Mouse (Mus musculus) thymus, adult 2 months (tissue): ENCODE results near the gene Zmat5.

ENCODE experiments used
- CTCF ChIP-seq: fragments of 200-500 bp; IDR thresholded peaks from 2 replicates; pipeline ENCODE4 v1.5.1; 2012; ENCODE audit warnings: mild to moderate bottlenecking, control low read depth, low read length, moderate library complexity, borderline replicate concordance; ENCODE audit not compliant: control insufficient read depth, poor library complexity, insufficient read depth; ENCODE audit errors: extremely low read depth
- POLR2A ChIP-seq: fragments of 200-500 bp; IDR thresholded peaks from 2 replicates; pipeline ENCODE4 v1.6.1; 2012; ENCODE audit warnings: mild to moderate bottlenecking, low read length, control low read depth, moderate library complexity; ENCODE audit not compliant: control insufficient read depth, poor library complexity, insufficient read depth; ENCODE audit errors: extremely low read depth

DNA sequence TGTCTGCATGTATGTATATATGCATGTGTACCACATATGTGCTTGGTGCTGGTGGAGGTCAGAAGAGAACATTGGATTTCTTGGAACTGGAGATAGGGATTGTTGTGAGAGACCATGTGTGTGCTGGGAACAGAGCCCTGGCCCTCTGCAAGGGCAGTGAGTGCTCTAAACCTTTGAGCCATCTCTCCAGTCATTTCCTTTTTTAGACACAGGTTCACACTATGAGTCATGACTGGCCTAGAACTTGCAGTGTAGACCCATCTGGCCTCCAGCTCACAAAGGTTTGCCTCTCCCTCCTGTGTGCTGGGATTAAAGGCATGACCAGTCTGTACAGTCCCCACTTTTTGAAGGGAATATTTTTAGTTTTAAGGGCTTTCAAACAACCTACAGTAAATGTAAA lies 8.3 kb downstream of the Zmat5 start:
- TF ChIP-seq CTCF: no peak
- TF ChIP-seq POLR2A: no peak
